Mouse (Mus musculus): Measurements from ENCODE around the gene Dcdc2a. TPM values are rescaled to one million over a fixed set of nuclear protein-coding genes. Genes with fewer than 3 reads are reported as not detected.
A peak's percentile ranks its signal among the peaks of the same experiment; 100 is the strongest.

Gene Dcdc2a
- 0.73 and 1.3 TPM in 2 replicates for polyA plus RNA-seq (2015; fragmentation: Nextera tagmentation; extraction: Ambion mirVana)

DNA sequence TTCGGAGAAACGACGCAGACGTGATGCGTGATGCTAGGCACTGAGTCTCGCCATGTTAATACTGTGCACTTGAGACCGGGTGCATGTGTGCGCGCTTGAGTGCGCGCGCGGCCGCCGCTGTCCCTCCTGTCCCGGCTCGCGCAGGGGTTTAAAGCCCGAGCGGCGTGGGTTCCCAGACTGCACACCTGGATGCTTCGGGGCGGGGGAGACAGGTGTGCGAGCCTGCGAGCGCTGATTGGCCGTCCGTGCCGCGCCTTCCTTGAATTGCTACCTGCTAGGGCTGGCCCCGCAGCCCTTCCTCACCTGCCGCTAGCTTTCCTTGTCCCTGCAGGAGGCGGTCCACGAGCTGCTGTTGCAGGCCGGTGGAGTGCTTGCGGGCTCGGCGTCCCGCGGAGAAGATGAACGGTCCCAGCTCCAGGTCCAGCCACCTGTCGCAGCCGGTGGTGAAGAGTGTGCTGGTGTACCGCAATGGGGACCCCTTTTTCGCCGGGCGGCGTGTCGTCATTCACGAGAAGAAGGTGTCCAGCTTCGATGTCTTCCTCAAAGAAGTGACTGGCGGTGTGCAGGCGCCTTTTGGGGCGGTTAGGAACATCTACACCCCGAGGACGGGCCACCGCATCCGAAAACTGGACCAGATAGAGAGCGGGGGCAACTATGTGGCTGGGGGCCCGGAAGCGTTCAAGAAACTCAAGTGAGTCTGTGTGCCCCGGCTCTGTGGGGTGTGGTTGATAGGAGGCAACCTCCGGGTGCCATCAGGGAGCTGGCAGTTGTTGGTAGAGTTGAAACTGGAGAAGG lies at the start of gene Dcdc2a:
TSS of gene Dcdc2a (plus strand) at position 132 of the 795 bp plus-strand sequence.
- no peaks in the 10 kb centered on the region for H3K36me3 ChIP-seq
- H3K4me2 ChIP-seq: peak within 1 kb of the TSS; percentile 94
- peak within 1 kb of the TSS; percentile 54 for H3K4me3 ChIP-seq
- H3K4me1 ChIP-seq: peaks cover 17% of the 10 kb centered on the region
- peak; percentile 65; the same call in 1 of the 2 replicates for ATAC-seq (ENCODE audit: insufficient number of reproducible peaks, insufficient read depth, low FRiP score, low TSS enrichment, low read depth)
- H3K9me3 ChIP-seq: 0 out of 2 replicates have a peak, but pooled peaks cover 3% of the 10 kb centered on the region
- no peak within 1 kb of the TSS for H3K27ac ChIP-seq
- 4% methylated on average over 63 of the region's 63 CpGs for WGBS
- peak within 1 kb of the TSS; percentile 63 for H3K9ac ChIP-seq
- H3K27me3 ChIP-seq: peaks cover 52% of the 10 kb centered on the region

DNA sequence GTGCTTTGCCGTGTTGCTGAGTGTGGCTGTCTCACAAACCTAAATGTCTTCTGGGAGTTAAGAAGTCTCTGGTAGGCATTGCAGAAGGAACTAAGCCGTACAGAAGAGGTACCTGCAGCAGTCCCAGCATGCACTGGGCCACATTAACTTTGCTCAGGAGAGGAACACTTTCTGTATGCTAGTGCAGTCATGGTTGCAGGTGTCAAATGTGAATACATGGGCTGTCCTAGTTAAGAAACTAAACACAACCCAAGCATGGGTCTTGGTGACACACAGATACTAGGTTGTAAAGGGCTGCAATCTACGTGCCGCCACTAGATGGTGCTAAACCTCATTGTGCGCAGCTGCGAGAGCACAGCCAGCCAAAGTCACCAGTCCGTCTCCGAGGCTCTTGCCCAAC lies 48.7 kb upstream of the Dcdc2a start:
- H3K9ac ChIP-seq: no peak overlapping the region
- H3K27me3 ChIP-seq: no peaks in the 10 kb centered on the region
- 81% methylated on average over 8 of the region's 8 CpGs for whole genome bisulfite sequencing
- H3K4me3 ChIP-seq: no peak overlapping the region
- ATAC-seq (ENCODE audit: insufficient number of reproducible peaks, insufficient read depth, low FRiP score, low TSS enrichment, low read depth): no peak
- H3K27ac ChIP-seq: no peak overlapping the region
- no peaks in the 10 kb centered on the region for H3K4me1 ChIP-seq
- H3K36me3 ChIP-seq: peaks cover 35% of the 10 kb centered on the region
- H3K4me2 ChIP-seq: no peak overlapping the region
- no peaks in the 10 kb centered on the region for H3K9me3 ChIP-seq

DNA sequence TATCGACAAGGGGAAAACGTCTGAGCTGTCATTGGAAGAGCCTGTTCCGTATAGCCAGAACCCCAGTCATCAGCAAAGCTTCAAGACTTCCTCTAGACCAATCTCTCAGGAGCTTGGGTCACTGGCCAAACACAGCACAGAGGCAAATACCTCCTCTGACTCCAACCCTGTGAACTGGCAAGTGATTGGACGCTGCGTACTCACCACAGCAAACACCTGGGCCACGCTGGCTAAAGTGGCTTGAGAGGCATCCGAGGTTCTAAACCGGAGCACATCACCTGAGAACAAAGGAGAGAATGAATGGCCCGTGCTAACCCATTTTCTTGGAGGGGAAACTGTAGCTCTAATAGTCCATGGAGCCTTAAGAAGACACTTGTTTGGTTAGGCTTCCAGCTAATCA lies 37.5 kb upstream of the Dcdc2a start:
- ATAC-seq (ENCODE audit: insufficient number of reproducible peaks, insufficient read depth, low FRiP score, low TSS enrichment, low read depth): no peak
- peak overlapping the region; percentile 76 for H3K4me2 ChIP-seq
- H3K27me3 ChIP-seq: no peaks in the 10 kb centered on the region
- no peak overlapping the region; the same call in 1 of the 2 replicates for H3K4me3 ChIP-seq
- WGBS: 94% methylated on average over 9 of the region's 9 CpGs
- H3K9me3 ChIP-seq: no peaks in the 10 kb centered on the region
- H3K4me1 ChIP-seq: peaks cover 14% of the 10 kb centered on the region
- peaks cover 13% of the 10 kb centered on the region; the same call in 1 of the 2 replicates for H3K36me3 ChIP-seq
- H3K27ac ChIP-seq: no peak overlapping the region
- peak overlapping the region; percentile 89; the same call in 1 of the 2 replicates for H3K9ac ChIP-seq

DNA sequence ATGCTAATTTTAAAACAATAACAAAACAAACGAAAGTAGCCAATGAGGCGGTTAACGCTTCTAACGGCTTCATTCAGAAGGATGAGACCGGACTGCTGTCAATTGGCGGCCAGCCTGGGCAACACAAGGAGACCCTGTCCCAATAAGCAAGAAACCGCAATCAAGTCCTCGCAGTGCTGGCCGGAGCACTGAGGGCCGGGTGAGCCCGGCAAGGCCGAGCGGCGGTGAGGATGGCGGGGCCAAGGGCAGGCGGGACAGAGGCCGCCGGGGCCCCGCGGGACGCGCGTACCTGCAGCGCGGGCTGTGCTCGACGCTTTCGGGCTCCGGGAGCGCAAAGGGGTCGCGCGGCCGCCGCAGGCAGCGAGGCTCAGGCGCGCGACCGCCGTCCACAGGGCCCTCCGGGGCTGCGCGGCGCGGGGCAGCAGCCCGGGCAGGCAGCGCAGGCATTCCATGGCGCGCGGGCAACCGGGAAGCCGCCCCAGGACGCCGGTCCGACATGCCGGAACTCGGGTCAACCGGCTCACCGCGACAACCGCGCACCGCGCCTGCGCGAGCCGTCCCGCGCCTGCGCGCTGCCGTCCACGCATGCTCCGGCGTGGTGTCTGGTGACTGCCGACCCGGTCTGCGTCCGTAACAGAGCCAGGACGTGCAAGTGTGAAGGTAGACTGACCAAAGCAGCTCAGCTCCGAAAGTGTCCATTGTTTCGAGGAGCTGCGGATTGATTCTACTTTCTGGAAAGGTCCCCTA lies 35.8 kb upstream of the Dcdc2a start, which contains the start of gene Mrs2:
TSS of gene Mrs2 (minus strand) at position 587 of the 747 bp plus-strand sequence.
- Histone ChIP-seq H3K9ac (peak within 1 kb of the TSS; percentile 89), H3K4me1 (peaks cover 14% of the 10 kb centered on the region), H3K4me3 (peak within 1 kb of the TSS; percentile 91), H3K4me2 (peak within 1 kb of the TSS; percentile 76), H3K27me3 (no peaks in the 10 kb centered on the region), H3K9me3 (no peaks in the 10 kb centered on the region), H3K27ac (no peak within 1 kb of the TSS), H3K36me3 (peaks cover 13% of the 10 kb centered on the region; the same call in 1 of the 2 replicates)
- ATAC-seq (ENCODE audit: insufficient number of reproducible peaks, insufficient read depth, low FRiP score, low TSS enrichment, low read depth): peak; percentile 81
- under 1% methylated on average over 83 of the region's 84 CpGs for WGBS

GRCm38 (mm10) chr13:25020540-25020892 lies 35.3 kb upstream of the Dcdc2a start:
- no peak overlapping the region for H3K27ac ChIP-seq
- no peaks in the 10 kb centered on the region for H3K9me3 ChIP-seq
- H3K4me2 ChIP-seq: peak overlapping the region; percentile 76
- WGBS: 55% methylated on average over 4 of the region's 4 CpGs
- H3K4me1 ChIP-seq: peaks cover 14% of the 10 kb centered on the region
- ATAC-seq (ENCODE audit: insufficient number of reproducible peaks, insufficient read depth, low FRiP score, low TSS enrichment, low read depth): no peak
- peak overlapping the region; percentile 91 for H3K4me3 ChIP-seq
- H3K9ac ChIP-seq: peak overlapping the region; percentile 89
- peaks cover 13% of the 10 kb centered on the region; the same call in 1 of the 2 replicates for H3K36me3 ChIP-seq
- no peaks in the 10 kb centered on the region for H3K27me3 ChIP-seq

- no peak overlapping the region for H3K4me2 ChIP-seq
- no peaks in the 10 kb centered on the region for H3K27me3 ChIP-seq
- no peak overlapping the region for H3K9ac ChIP-seq
- no peak for ATAC-seq (ENCODE audit: insufficient number of reproducible peaks, insufficient read depth, low FRiP score, low TSS enrichment, low read depth)
- H3K27ac ChIP-seq: no peak overlapping the region
- peaks cover 14% of the 10 kb centered on the region for H3K4me1 ChIP-seq
- H3K36me3 ChIP-seq: peaks cover 8% of the 10 kb centered on the region; the same call in 1 of the 2 replicates
- no peaks in the 10 kb centered on the region for H3K9me3 ChIP-seq
- no peak overlapping the region for H3K4me3 ChIP-seq
- 71% methylated on average over 4 of the region's 4 CpGs for WGBS
These were observed 33.4 kb upstream of the Dcdc2a start for GRCm38 (mm10) chr13:25022386-25022785.

DNA sequence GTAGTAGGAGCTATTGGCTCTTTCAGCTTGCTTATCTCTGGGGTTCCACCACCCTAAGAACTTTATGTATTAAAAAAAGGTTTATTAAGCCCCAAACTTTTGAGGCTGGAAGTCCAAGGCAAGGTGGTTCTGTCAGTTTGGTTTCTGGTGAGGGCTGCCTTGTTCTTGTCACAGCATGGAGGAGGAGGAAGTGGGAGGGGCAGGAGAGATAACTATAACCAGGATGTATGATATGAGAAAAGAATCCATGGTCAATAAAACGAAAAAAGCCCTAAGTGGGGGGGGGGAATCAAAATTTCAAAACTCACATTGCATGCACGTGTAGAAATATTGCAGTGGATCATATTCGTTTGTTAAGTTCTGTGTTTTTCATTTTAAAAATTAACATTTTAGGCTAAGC lies 32.7 kb upstream of the Dcdc2a start:
- H3K4me1 ChIP-seq: peaks cover 14% of the 10 kb centered on the region
- no peak for ATAC-seq (ENCODE audit: insufficient number of reproducible peaks, insufficient read depth, low FRiP score, low TSS enrichment, low read depth)
- no peaks in the 10 kb centered on the region for H3K27me3 ChIP-seq
- no peak overlapping the region for H3K27ac ChIP-seq
- no peaks in the 10 kb centered on the region for H3K9me3 ChIP-seq
- H3K9ac ChIP-seq: no peak overlapping the region
- no peak overlapping the region for H3K4me3 ChIP-seq
- peaks cover 2% of the 10 kb centered on the region; the same call in 1 of the 2 replicates for H3K36me3 ChIP-seq
- 68% methylated on average over 3 of the region's 3 CpGs for WGBS
- H3K4me2 ChIP-seq: no peak overlapping the region

- Histone ChIP-seq H3K4me1 (no peaks in the 10 kb centered on the region), H3K27ac (no peak overlapping the region), H3K9me3 (no peaks in the 10 kb centered on the region), H3K36me3 (no peaks in the 10 kb centered on the region), H3K9ac (no peak overlapping the region), H3K4me2 (no peak overlapping the region), H3K27me3 (no peaks in the 10 kb centered on the region), H3K4me3 (no peak overlapping the region)
- no peak for ATAC-seq (ENCODE audit: insufficient number of reproducible peaks, insufficient read depth, low FRiP score, low TSS enrichment, low read depth)
- 35% methylated on average over 2 of the region's 2 CpGs for WGBS
These were observed 31.1 kb upstream of the Dcdc2a start for GRCm38 (mm10) chr13:25024655-25025054.

DNA sequence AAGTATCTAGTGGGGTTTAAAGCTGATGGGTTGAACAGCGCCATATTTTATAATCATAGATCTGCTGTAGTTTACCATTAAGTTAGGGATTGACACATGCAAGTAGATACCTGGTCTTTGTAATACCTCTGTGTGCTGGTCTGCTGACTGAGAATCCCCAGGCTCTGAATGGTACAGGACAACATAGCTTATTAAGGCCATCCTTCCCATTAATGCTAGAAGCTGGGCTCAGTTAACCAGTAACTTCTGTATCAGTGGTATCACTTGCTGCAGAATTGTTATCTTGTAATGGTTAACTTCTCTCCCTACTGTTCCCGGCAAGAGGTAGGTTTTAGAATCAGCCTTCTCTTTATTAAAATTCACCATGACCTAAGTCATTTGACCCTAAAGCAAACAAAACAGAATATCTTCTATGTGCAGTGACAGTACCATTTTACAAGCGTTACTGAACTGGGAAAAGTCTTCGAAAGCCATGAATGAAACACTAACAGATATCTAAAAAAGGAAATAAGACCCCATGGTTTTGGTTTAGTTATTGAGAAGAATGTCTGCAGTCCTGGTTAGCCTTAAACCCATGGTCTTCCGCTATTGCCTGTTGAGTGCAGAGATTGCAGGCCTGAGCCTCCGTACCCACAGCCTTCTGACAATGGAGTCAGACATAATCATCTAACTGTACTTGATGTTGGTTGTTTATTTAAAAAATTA lies 29.2 kb upstream of the Dcdc2a start:
- no peak overlapping the region for H3K4me3 ChIP-seq
- WGBS: 87% methylated on average over 6 of the region's 6 CpGs
- H3K9me3 ChIP-seq: no peaks in the 10 kb centered on the region
- H3K4me1 ChIP-seq: no peaks in the 10 kb centered on the region
- no peak for ATAC-seq (ENCODE audit: insufficient number of reproducible peaks, insufficient read depth, low FRiP score, low TSS enrichment, low read depth)
- H3K27ac ChIP-seq: no peak overlapping the region
- no peaks in the 10 kb centered on the region for H3K27me3 ChIP-seq
- no peak overlapping the region for H3K4me2 ChIP-seq
- H3K36me3 ChIP-seq: no peaks in the 10 kb centered on the region
- no peak overlapping the region for H3K9ac ChIP-seq

DNA sequence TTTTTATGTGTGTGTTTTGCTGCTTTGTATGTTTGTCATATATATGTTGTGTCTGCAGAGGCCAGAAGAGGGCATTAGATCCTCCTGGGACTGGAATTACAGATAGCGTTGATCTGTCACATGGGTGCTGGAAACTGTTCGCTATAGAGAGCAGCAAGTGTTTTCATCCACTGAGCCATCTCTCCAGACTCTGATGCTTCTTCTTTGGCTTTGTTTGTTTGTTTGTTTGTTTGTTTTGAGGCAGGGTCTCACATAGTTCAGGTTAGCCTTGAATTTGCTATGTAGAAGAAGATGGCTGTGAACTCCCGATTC lies 28.7 kb upstream of the Dcdc2a start:
- Histone ChIP-seq H3K9ac (no peak overlapping the region), H3K27me3 (no peaks in the 10 kb centered on the region), H3K27ac (no peak overlapping the region), H3K4me1 (no peaks in the 10 kb centered on the region), H3K36me3 (no peaks in the 10 kb centered on the region), H3K9me3 (no peaks in the 10 kb centered on the region), H3K4me3 (no peak overlapping the region), H3K4me2 (no peak overlapping the region)
- no peak for ATAC-seq (ENCODE audit: insufficient number of reproducible peaks, insufficient read depth, low FRiP score, low TSS enrichment, low read depth)
- WGBS: 83% methylated on average over 3 of the region's 3 CpGs

DNA sequence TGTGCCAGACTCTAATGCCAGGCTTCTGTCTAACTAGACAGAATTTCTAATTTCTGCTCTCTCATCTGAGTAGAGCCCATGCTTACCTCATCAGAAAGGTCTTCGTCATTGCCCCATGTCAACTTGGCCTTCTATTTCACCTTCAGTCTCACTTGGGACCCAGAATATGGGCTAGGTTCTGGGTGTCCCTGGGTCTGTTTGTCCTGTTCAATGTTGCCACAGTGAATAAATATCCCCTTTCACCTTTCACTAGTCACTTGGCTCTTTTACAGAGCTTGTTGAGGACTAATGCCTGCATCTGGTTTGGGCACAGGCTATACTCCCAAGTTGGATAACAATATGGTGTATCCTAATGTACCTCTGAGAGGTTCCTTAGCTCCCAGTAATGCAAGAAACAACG lies 16.3 kb upstream of the Dcdc2a start:
- Histone ChIP-seq H3K36me3 (no peaks in the 10 kb centered on the region), H3K27me3 (no peaks in the 10 kb centered on the region), H3K4me2 (no peak overlapping the region), H3K4me3 (no peak overlapping the region), H3K9ac (no peak overlapping the region), H3K9me3 (no peaks in the 10 kb centered on the region), H3K27ac (no peak overlapping the region), H3K4me1 (no peaks in the 10 kb centered on the region)
- WGBS: 77% methylated on average over 2 of the region's 2 CpGs
- ATAC-seq (ENCODE audit: insufficient number of reproducible peaks, insufficient read depth, low FRiP score, low TSS enrichment, low read depth): no peak

Measured in embryonic facial prominence, embryonic 13.5 days (tissue).